Mouse (Mus musculus) forebrain, embryonic 15.5 days (tissue): ENCODE data around the gene Parp14. TPM values are rescaled to one million over a fixed set of nuclear protein-coding genes. Genes with fewer than 3 reads are reported as not detected.
A peak's percentile ranks its signal among the peaks of the same experiment; 100 is the strongest.
"Not testable (repeated sequence)": the region's sequence is repeated elsewhere in the genome, so short reads cannot be mapped to it uniquely, and the experiment has no call there.

Experiments
- ATAC-seq: fragments of 200-750 bp; cut with Nextera tagmentation; replicated peaks from 2 replicates; pipeline ENCODE4 v1.8.0; 2017; ENCODE audit warnings: mild to moderate bottlenecking, moderate TSS enrichment, moderate library complexity
- H3K27ac ChIP-seq: fragments of 300-500 bp; sonication (generic); replicated peaks from 2 replicates; pipeline ENCODE4 v1.5.1; 2015; ENCODE audit warnings: mild to moderate bottlenecking, inconsistent platforms
- H3K27me3 ChIP-seq: fragments of 300-500 bp; sonication (generic); 2 replicates; pipeline ENCODE4 v1.6.1; 2015; ENCODE audit warnings: inconsistent platforms
- H3K36me3 ChIP-seq: fragments of 300-500 bp; sonication (generic); 2 replicates; pipeline ENCODE4 v1.6.1; 2015; ENCODE audit warnings: mild to moderate bottlenecking, inconsistent platforms
- H3K4me1 ChIP-seq: fragments of 300-500 bp; sonication (generic); 2 replicates; pipeline ENCODE4 v1.6.1; 2015; ENCODE audit warnings: inconsistent platforms
- H3K4me2 ChIP-seq: fragments of 300-500 bp; sonication (generic); replicated peaks from 2 replicates; pipeline ENCODE4 v1.6.1; 2015; ENCODE audit warnings: mild to moderate bottlenecking, inconsistent platforms
- H3K4me3 ChIP-seq: fragments of 300-500 bp; sonication (generic); 2 replicates; pipeline ENCODE4 v1.5.1; 2015; ENCODE audit warnings: mild to moderate bottlenecking, inconsistent platforms
- H3K9ac ChIP-seq: fragments of 300-500 bp; sonication (generic); replicated peaks from 2 replicates; pipeline ENCODE4 v1.6.1; 2015; ENCODE audit warnings: mild to moderate bottlenecking, inconsistent platforms
- H3K9me3 ChIP-seq: fragments of 300-500 bp; sonication (generic); 2 replicates; pipeline ENCODE4 v1.6.1; 2016; ENCODE audit warnings: inconsistent platforms
- WGBS: fragments of 180-500 bp; shearing (Covaris S2); methylation state at CpG from one replicate; pipeline ENCODE4 v1.1.7; 2015; ENCODE audit warnings: mixed read lengths; 5-methylcytosine and 5-hydroxymethylcytosine counted together
- polyA plus RNA-seq: library from polyadenylated mRNA; unstranded; fragments of >200 nt; fragmentation: Nextera tagmentation; extraction: Ambion mirVana; gene quantifications from 2 replicates; pipeline ENCODE4 v1.2.1, GENCODE M21; 2015

Gene Parp14
- polyA plus RNA-seq, 1 experiment from 2014 or later, result 0.19 TPM

GRCm38 (mm10) chr16:35900541-35900940, 29.2 kb upstream of the Parp14 start:
- no peaks in the 10 kb centered on the region for H3K36me3 ChIP-seq
- H3K27me3 ChIP-seq, result no peaks in the 10 kb centered on the region
- no peak overlapping the region for H3K4me2 ChIP-seq
- H3K4me1 ChIP-seq, result no peaks in the 10 kb centered on the region
- WGBS, result 84% methylated on average over 3 of the region's 3 CpGs
- ATAC-seq, result no peak
- no peak overlapping the region for H3K9ac ChIP-seq
- no peaks in the 10 kb centered on the region for H3K9me3 ChIP-seq
- H3K27ac ChIP-seq, result no peak overlapping the region
- no peak overlapping the region for H3K4me3 ChIP-seq

GRCm38 (mm10) chr16:35894997-35895396, 23.7 kb upstream of the Parp14 start:
- no peak overlapping the region for H3K4me2 ChIP-seq
- no peak for ATAC-seq
- no peaks in the 10 kb centered on the region for H3K9me3 ChIP-seq
- no peak overlapping the region for H3K9ac ChIP-seq
- no peaks in the 10 kb centered on the region for H3K36me3 ChIP-seq
- WGBS, result 72% methylated on average over 6 of the region's 6 CpGs
- H3K27me3 ChIP-seq, result no peaks in the 10 kb centered on the region
- H3K4me1 ChIP-seq, result no peaks in the 10 kb centered on the region
- H3K4me3 ChIP-seq, result no peak overlapping the region
- no peak overlapping the region for H3K27ac ChIP-seq

GRCm38 (mm10) chr16:35891603-35892002, 20.3 kb upstream of the Parp14 start:
- not testable (repeated sequence) for H3K4me1 ChIP-seq, H3K27ac ChIP-seq, H3K36me3 ChIP-seq, H3K4me3 ChIP-seq, H3K9ac ChIP-seq, H3K9me3 ChIP-seq, H3K4me2 ChIP-seq, H3K27me3 ChIP-seq, ATAC-seq
- 73% methylated on average over 5 of the region's 5 CpGs for WGBS

DNA sequence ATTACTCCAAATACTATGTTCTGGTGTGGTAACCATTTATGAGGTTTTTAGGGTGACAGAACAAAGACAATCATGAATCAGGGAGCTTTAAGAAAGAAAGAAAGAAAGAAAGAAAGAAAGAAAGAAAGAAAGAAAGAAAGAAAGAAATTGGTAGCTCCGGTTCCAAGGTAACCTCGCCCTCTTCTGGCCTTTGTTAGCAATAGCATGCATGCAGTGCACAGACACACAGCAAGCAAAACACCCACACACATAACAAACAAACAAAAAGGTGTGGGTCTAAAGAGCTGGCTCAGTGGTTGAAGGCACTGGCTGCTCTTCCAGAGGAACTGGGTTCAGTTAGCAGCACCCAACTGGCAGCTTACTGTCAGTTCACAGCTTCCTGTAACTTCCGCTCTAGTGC, 19.3 kb upstream of the Parp14 start:
- ATAC-seq, result no peak
- WGBS, result 65% methylated on average over 3 of the region's 3 CpGs
- H3K9ac ChIP-seq, result no peak overlapping the region
- no peaks in the 10 kb centered on the region for H3K27me3 ChIP-seq
- H3K4me1 ChIP-seq, result no peaks in the 10 kb centered on the region
- no peak overlapping the region for H3K4me2 ChIP-seq
- H3K27ac ChIP-seq, result no peak overlapping the region
- no peaks in the 10 kb centered on the region for H3K36me3 ChIP-seq
- H3K9me3 ChIP-seq, result no peaks in the 10 kb centered on the region
- H3K4me3 ChIP-seq, result no peak overlapping the region

- H3K9ac ChIP-seq, result no peak overlapping the region
- no peak overlapping the region for H3K4me2 ChIP-seq
- H3K9me3 ChIP-seq, result no peaks in the 10 kb centered on the region
- no peak for ATAC-seq
- no peaks in the 10 kb centered on the region for H3K4me1 ChIP-seq
- H3K4me3 ChIP-seq, result no peak overlapping the region
- no peak overlapping the region for H3K27ac ChIP-seq
- no peaks in the 10 kb centered on the region for H3K27me3 ChIP-seq
- WGBS, result 90% methylated on average over 5 of the region's 5 CpGs
- no peaks in the 10 kb centered on the region for H3K36me3 ChIP-seq
These were observed 17.6 kb upstream of the Parp14 start for GRCm38 (mm10) chr16:35888910-35889309.

DNA sequence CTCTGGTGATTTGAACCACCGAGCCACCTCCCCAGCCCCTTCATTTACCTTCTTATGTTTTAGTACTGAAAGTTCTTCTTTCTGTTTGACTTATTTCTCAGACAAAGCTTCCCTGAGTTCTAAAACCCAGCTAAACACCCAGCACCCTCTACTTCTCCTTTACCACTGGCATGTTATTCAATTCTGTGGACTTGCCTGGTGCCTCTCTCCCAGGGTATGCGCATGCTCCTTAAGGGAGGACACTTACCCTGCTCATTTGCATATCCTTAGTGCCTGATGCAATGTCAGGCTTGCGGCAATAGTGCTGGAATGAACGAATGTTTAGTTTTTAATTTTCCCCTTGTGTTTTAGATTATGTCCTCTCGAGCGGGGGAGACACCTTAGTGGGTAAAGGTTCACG, 16.8 kb upstream of the Parp14 start:
- WGBS, result 85% methylated on average over 7 of the region's 7 CpGs
- no peaks in the 10 kb centered on the region for H3K27me3 ChIP-seq
- no peak overlapping the region for H3K4me2 ChIP-seq
- no peak overlapping the region for H3K4me3 ChIP-seq
- ATAC-seq, result no peak
- no peaks in the 10 kb centered on the region for H3K36me3 ChIP-seq
- H3K9ac ChIP-seq, result no peak overlapping the region
- H3K4me1 ChIP-seq, result no peaks in the 10 kb centered on the region
- no peak overlapping the region for H3K27ac ChIP-seq
- no peaks in the 10 kb centered on the region for H3K9me3 ChIP-seq

- no peak overlapping the region for H3K4me2 ChIP-seq
- peaks cover 17% of the 10 kb centered on the region; the same call in 1 of the 2 replicates for H3K27me3 ChIP-seq
- H3K9me3 ChIP-seq, result no peaks in the 10 kb centered on the region
- H3K4me1 ChIP-seq, result peaks cover 8% of the 10 kb centered on the region
- no peak overlapping the region for H3K4me3 ChIP-seq
- 32% methylated on average over 3 of the region's 3 CpGs for WGBS
- no peak overlapping the region for H3K27ac ChIP-seq
- ATAC-seq, result no peak
- H3K36me3 ChIP-seq, result no peaks in the 10 kb centered on the region
- H3K9ac ChIP-seq, result no peak overlapping the region
These were observed 3.1 kb upstream of the Parp14 start for GRCm38 (mm10) chr16:35874416-35874815.

GRCm38 (mm10) chr16:35872410-35873006, 1.2 kb upstream of the Parp14 start:
- no peaks in the 10 kb centered on the region for H3K9me3 ChIP-seq
- WGBS, result 37% methylated on average over 14 of the region's 14 CpGs
- H3K27ac ChIP-seq, result no peak overlapping the region
- H3K4me3 ChIP-seq, result no peak overlapping the region
- no peak overlapping the region for H3K4me2 ChIP-seq
- no peaks in the 10 kb centered on the region for H3K36me3 ChIP-seq
- H3K9ac ChIP-seq, result no peak overlapping the region
- no peak for ATAC-seq
- peaks cover 8% of the 10 kb centered on the region for H3K4me1 ChIP-seq
- H3K27me3 ChIP-seq, result peaks cover 17% of the 10 kb centered on the region; the same call in 1 of the 2 replicates

DNA sequence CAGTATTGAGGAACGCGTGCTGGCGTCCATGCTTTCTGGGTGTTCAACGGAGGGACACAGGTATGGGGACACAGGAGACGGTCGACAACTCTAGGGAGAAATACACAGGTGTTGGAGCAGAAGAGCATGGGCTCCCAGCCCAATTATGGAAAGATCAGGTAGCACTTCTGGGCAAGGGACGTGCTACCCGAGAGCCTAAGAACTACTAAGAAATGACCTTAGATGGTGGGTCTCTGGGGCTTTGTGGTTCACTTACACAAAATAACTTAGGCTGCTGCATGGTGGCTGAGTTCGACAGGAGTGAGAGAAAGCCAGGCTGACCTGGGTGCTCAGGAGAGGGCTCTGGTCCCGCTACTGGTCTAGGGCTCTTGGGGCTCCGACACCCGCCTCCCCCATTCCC, 554 bp upstream of the Parp14 start:
- Histone ChIP-seq H3K27ac (no peak overlapping the region), H3K4me2 (peak overlapping the region; percentile 94; the same call in 1 of the 2 replicates), H3K9ac (no peak overlapping the region), H3K27me3 (peaks cover 17% of the 10 kb centered on the region; the same call in 1 of the 2 replicates), H3K4me1 (peaks cover 8% of the 10 kb centered on the region), H3K36me3 (no peaks in the 10 kb centered on the region), H3K4me3 (peak overlapping the region; percentile 47; the same call in 1 of the 2 replicates), H3K9me3 (no peaks in the 10 kb centered on the region)
- no peak for ATAC-seq
- 32% methylated on average over 12 of the region's 12 CpGs for WGBS

DNA sequence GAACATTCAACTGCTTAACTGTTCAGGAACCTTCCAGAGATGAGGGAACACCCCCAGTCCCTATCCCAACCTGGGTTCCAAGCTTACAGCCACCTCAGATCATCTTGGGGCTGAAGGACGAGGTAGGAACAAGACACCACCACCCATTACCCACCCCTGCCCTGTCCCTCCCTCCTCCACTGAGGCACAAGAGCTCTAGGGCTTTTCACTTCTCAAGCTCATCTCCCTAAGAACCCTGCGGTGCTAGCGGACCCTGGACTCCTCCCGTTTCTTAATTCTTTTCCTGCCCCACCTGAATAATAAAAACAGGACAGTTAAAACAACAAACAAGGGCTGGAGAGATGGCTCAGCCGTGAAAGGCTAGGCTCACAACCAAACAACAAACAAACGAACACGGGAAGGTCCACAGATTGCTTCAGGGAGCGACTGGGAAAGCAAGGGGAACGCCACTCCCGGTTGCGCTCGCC, 730 bp downstream of the Parp14 start:
- ATAC-seq, result no peak
- Histone ChIP-seq H3K9ac (peak overlapping the region; percentile 50), H3K4me3 (peak overlapping the region; percentile 47), H3K4me1 (peaks cover 8% of the 10 kb centered on the region), H3K9me3 (no peaks in the 10 kb centered on the region), H3K4me2 (peak overlapping the region; percentile 94), H3K36me3 (no peaks in the 10 kb centered on the region), H3K27ac (no peak overlapping the region), H3K27me3 (peaks cover 17% of the 10 kb centered on the region; the same call in 1 of the 2 replicates)
- 2% methylated on average over 12 of the region's 12 CpGs for WGBS

DNA sequence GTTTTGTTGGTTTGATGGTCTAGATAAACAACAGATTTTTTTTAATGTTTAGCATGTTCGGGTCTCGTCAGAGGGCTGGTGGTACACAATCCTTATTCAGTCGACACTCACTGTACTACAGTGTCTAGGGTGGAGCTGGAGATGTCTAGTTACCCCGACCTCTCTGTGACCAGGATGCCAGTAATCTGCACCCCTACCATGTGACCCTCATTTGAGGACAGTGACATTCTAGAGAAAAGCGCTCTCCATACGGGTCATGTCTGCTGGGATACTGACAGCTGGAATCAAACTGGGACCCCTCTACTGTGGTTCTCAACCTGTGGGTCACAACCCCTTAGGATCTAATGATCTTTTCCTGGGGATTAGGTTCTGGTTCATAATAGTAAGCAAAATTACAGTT, 1.7 kb downstream of the Parp14 start:
- no peaks in the 10 kb centered on the region for H3K9me3 ChIP-seq
- no peak overlapping the region for H3K9ac ChIP-seq
- H3K27me3 ChIP-seq, result peaks cover 17% of the 10 kb centered on the region; the same call in 1 of the 2 replicates
- H3K4me1 ChIP-seq, result peaks cover 8% of the 10 kb centered on the region
- ATAC-seq, result no peak
- 83% methylated on average over 6 of the region's 6 CpGs for WGBS
- no peak overlapping the region for H3K4me3 ChIP-seq
- no peaks in the 10 kb centered on the region for H3K36me3 ChIP-seq
- H3K4me2 ChIP-seq, result no peak overlapping the region
- H3K27ac ChIP-seq, result no peak overlapping the region

GRCm38 (mm10) chr16:35869126-35869525, 2.2 kb downstream of the Parp14 start:
- Histone ChIP-seq H3K36me3 (no peaks in the 10 kb centered on the region), H3K27ac (no peak overlapping the region), H3K4me2 (no peak overlapping the region), H3K27me3 (peaks cover 17% of the 10 kb centered on the region; the same call in 1 of the 2 replicates), H3K9me3 (no peaks in the 10 kb centered on the region), H3K4me3 (no peak overlapping the region), H3K4me1 (peaks cover 8% of the 10 kb centered on the region), H3K9ac (no peak overlapping the region)
- no peak for ATAC-seq
- WGBS, result 41% methylated on average over 3 of the region's 3 CpGs

GRCm38 (mm10) chr16:35867726-35868125, 3.6 kb downstream of the Parp14 start:
- no peak for ATAC-seq
- WGBS, result 86% methylated on average over 11 of the region's 11 CpGs
- Histone ChIP-seq H3K27ac (no peak overlapping the region), H3K4me3 (no peak overlapping the region), H3K9me3 (no peaks in the 10 kb centered on the region), H3K4me1 (peaks cover 8% of the 10 kb centered on the region), H3K27me3 (peaks cover 17% of the 10 kb centered on the region; the same call in 1 of the 2 replicates), H3K36me3 (no peaks in the 10 kb centered on the region), H3K4me2 (no peak overlapping the region), H3K9ac (no peak overlapping the region)
